Mouse (Mus musculus) lung, postnatal 0 days (tissue): ENCODE results near the gene Arhgap22. TPM values are rescaled to one million over a fixed set of nuclear protein-coding genes. Genes with fewer than 3 reads are reported as not detected.

Experiments
- ATAC-seq: fragments of 200-750 bp; cut with Nextera tagmentation; 2 replicates; pipeline ENCODE4 v1.8.0; 2017; ENCODE audit warnings: moderate library complexity
- DNase-seq: peaks from one replicate; pipeline ENCODE4 v3.0.0-alpha.2; 2016; ENCODE audit warnings: low spot score
- H3K27ac ChIP-seq: fragments of 300-500 bp; sonication (generic); 2 replicates; pipeline ENCODE4 v1.5.1; 2014; ENCODE audit warnings: antibody characterized with exemption, mild to moderate bottlenecking, low read length, mixed read lengths
- H3K27me3 ChIP-seq: fragments of 300-500 bp; sonication (generic); replicated peaks from 2 replicates; pipeline ENCODE4 v1.6.1; 2014; ENCODE audit warnings: low read length, mixed read lengths; ENCODE audit not compliant: insufficient read depth
- H3K36me3 ChIP-seq: fragments of 300-500 bp; sonication (generic); 2 replicates; pipeline ENCODE4 v1.6.1; 2014; ENCODE audit warnings: low read length, mixed read lengths; ENCODE audit not compliant: insufficient read depth
- H3K4me1 ChIP-seq: fragments of 300-500 bp; sonication (generic); 2 replicates; pipeline ENCODE4 v1.6.1; 2014; ENCODE audit warnings: antibody characterized with exemption, low read depth, low read length, mixed read lengths; ENCODE audit not compliant: insufficient read depth
- H3K4me2 ChIP-seq: fragments of 300-500 bp; sonication (generic); replicated peaks from 2 replicates; pipeline ENCODE4 v1.6.1; 2014; ENCODE audit warnings: low read depth, mild to moderate bottlenecking, low read length, moderate library complexity, mixed read lengths
- H3K4me3 ChIP-seq: fragments of 300-500 bp; sonication (generic); 2 replicates; pipeline ENCODE4 v1.5.1; 2014; ENCODE audit warnings: low read depth, low read length
- H3K9ac ChIP-seq: fragments of 300-500 bp; sonication (generic); replicated peaks from 2 replicates; pipeline ENCODE4 v1.6.1; 2014; ENCODE audit warnings: low read depth, mild to moderate bottlenecking
- H3K9me3 ChIP-seq: fragments of 300-500 bp; sonication (generic); 2 replicates; pipeline ENCODE4 v1.6.1; 2016; ENCODE audit warnings: low read length, mixed read lengths
- CTCF ChIP-seq: IDR thresholded peaks from 2 replicates; pipeline ENCODE4 v1.5.1; 2016; ENCODE audit warnings: antibody characterized with exemption, mild to moderate bottlenecking
- EP300 ChIP-seq: IDR thresholded peaks from 2 replicates; pipeline ENCODE4 v1.6.1; 2016; ENCODE audit warnings: antibody characterized with exemption, mild to moderate bottlenecking, control low read depth
- WGBS: fragments of 180-500 bp; shearing (Covaris S2); extraction: QIAGEN DNeasy Blood & Tissue Kit; methylation state at CpG from one replicate; pipeline ENCODE4 v1.1.7; 2014; 5-methylcytosine and 5-hydroxymethylcytosine counted together
- polyA plus RNA-seq: library from polyadenylated mRNA; unstranded; fragments of >200 nt; fragmentation: Nextera tagmentation; extraction: Ambion mirVana; gene quantifications from 2 replicates; pipeline ENCODE4 v1.2.1, GENCODE M21; 2015

The Arhgap22 gene
- polyA plus RNA-seq, 1 experiment from 2014 or later: 30.2 TPM

- H3K27me3 ChIP-seq: peaks cover 5% of the 10 kb centered on the region; the same call in 1 of the 2 replicates
- H3K4me3 ChIP-seq: peak overlapping the region; percentile 23
- no peaks in the 10 kb centered on the region for H3K36me3 ChIP-seq
- peak overlapping the region; percentile 53 for H3K4me2 ChIP-seq
- H3K4me1 ChIP-seq: no peaks in the 10 kb centered on the region; the same call in 1 of the 2 replicates
- H3K9ac ChIP-seq: no peak overlapping the region
- TF ChIP-seq EP300 (no peak), CTCF (no peak)
- DNase-seq (peak; percentile 23), ATAC-seq (peak; percentile 31)
- WGBS: 4% methylated on average over 30 of the region's 30 CpGs
- no peaks in the 10 kb centered on the region for H3K9me3 ChIP-seq
- no peak overlapping the region for H3K27ac ChIP-seq
Measured at GRCm38 (mm10) chr14:33250215-33250939, 36.6 kb downstream of the Arhgap22 start.

- Histone ChIP-seq H3K4me2 (peak overlapping the region; percentile 53; the same call in 1 of the 2 replicates), H3K27me3 (peaks cover 5% of the 10 kb centered on the region; the same call in 1 of the 2 replicates), H3K9me3 (no peaks in the 10 kb centered on the region), H3K9ac (no peak overlapping the region), H3K4me1 (no peaks in the 10 kb centered on the region; the same call in 1 of the 2 replicates), H3K27ac (no peak overlapping the region), H3K36me3 (no peaks in the 10 kb centered on the region), H3K4me3 (peak overlapping the region; percentile 23; the same call in 1 of the 2 replicates)
- WGBS: 6% methylated on average over 13 of the region's 13 CpGs
- no peak for ATAC-seq
- TF ChIP-seq CTCF (no peak), EP300 (no peak)
- DNase-seq: no peak
Measured at GRCm38 (mm10) chr14:33250956-33251745, 37.3 kb downstream of the Arhgap22 start.

- TF ChIP-seq EP300 (no peak), CTCF (no peak)
- no peak overlapping the region for H3K4me3 ChIP-seq
- H3K27me3 ChIP-seq: no peaks in the 10 kb centered on the region
- H3K9ac ChIP-seq: no peak overlapping the region
- no peak overlapping the region for H3K27ac ChIP-seq
- no peaks in the 10 kb centered on the region for H3K4me1 ChIP-seq
- H3K4me2 ChIP-seq: no peak overlapping the region
- no peak for ATAC-seq
- no peaks in the 10 kb centered on the region for H3K36me3 ChIP-seq
- 36% methylated on average over 5 of the region's 5 CpGs for WGBS
- no peak for DNase-seq
- no peaks in the 10 kb centered on the region for H3K9me3 ChIP-seq
Measured at GRCm38 (mm10) chr14:33258256-33258655, 44.4 kb downstream of the Arhgap22 start.

- H3K4me2 ChIP-seq: no peak overlapping the region
- ATAC-seq (no peak), DNase-seq (no peak)
- no peaks in the 10 kb centered on the region for H3K9me3 ChIP-seq
- no peak overlapping the region for H3K9ac ChIP-seq
- H3K4me1 ChIP-seq: no peaks in the 10 kb centered on the region
- no peaks in the 10 kb centered on the region for H3K36me3 ChIP-seq
- H3K4me3 ChIP-seq: no peak overlapping the region
- no peaks in the 10 kb centered on the region for H3K27me3 ChIP-seq
- no peak overlapping the region for H3K27ac ChIP-seq
- TF ChIP-seq CTCF (no peak), EP300 (no peak)
- 86% methylated on average over 6 of the region's 6 CpGs for WGBS
Measured at GRCm38 (mm10) chr14:33260131-33260530, 46.3 kb downstream of the Arhgap22 start.

- H3K4me2 ChIP-seq: no peak overlapping the region
- H3K36me3 ChIP-seq: no peaks in the 10 kb centered on the region
- TF ChIP-seq CTCF (no peak), EP300 (no peak)
- H3K4me3 ChIP-seq: no peak overlapping the region
- ATAC-seq: no peak
- WGBS: 87% methylated on average over 13 of the region's 13 CpGs
- H3K27me3 ChIP-seq: no peaks in the 10 kb centered on the region
- H3K9ac ChIP-seq: no peak overlapping the region
- H3K9me3 ChIP-seq: 0 out of 2 replicates have a peak, but pooled peaks cover 3% of the 10 kb centered on the region
- H3K4me1 ChIP-seq: no peaks in the 10 kb centered on the region
- no peak overlapping the region for H3K27ac ChIP-seq
- no peak for DNase-seq
Measured at GRCm38 (mm10) chr14:33264795-33265194, 51.0 kb downstream of the Arhgap22 start.

GRCm38 (mm10) chr14:33276240-33276639, 62.4 kb downstream of the Arhgap22 start:
- DNase-seq (no peak), ATAC-seq (no peak)
- Histone ChIP-seq H3K4me3 (no peak overlapping the region), H3K4me2 (no peak overlapping the region), H3K27me3 (no peaks in the 10 kb centered on the region), H3K9me3 (no peaks in the 10 kb centered on the region), H3K9ac (no peak overlapping the region), H3K4me1 (no peaks in the 10 kb centered on the region), H3K36me3 (no peaks in the 10 kb centered on the region), H3K27ac (no peak overlapping the region)
- TF ChIP-seq EP300 (no peak), CTCF (no peak)
- 54% methylated on average over 2 of the region's 2 CpGs for WGBS
